Mouse (Mus musculus): ENCODE data around the gene Gm10840. TPM values are rescaled to one million over a fixed set of nuclear protein-coding genes. Genes with fewer than 3 reads are reported as not detected.

The Gm10840 gene
- polyA plus RNA-seq, 1 experiment from 2014 or later: not detected

Other genes with a start within 250 kb of the Gm10840 start
- 9.9 and 13.4 TPM in 2 replicates for gene Cyb561, start 207.5 kb upstream of the Gm10840 start, polyA plus RNA-seq (2014; fragmentation: Nextera tagmentation; extraction: Ambion mirVana)
- gene Ace, start 192.9 kb upstream of the Gm10840 start, polyA plus RNA-seq (2014; fragmentation: Nextera tagmentation; extraction: Ambion mirVana): 0.41 and 0.47 TPM in 2 replicates
- not detected in 2 replicates for gene Ace3, start 166.2 kb upstream of the Gm10840 start, polyA plus RNA-seq (2014; fragmentation: Nextera tagmentation; extraction: Ambion mirVana)
- 0.32 and 0.33 TPM in 2 replicates for gene Kcnh6, start 152.7 kb upstream of the Gm10840 start, polyA plus RNA-seq (2014; fragmentation: Nextera tagmentation; extraction: Ambion mirVana)
- 59.9 and 68.6 TPM in 2 replicates for gene Dcaf7, start 124.0 kb upstream of the Gm10840 start, polyA plus RNA-seq (2014; fragmentation: Nextera tagmentation; extraction: Ambion mirVana)
- 11.1 and 11.4 TPM in 2 replicates for gene Taco1, start 94.8 kb upstream of the Gm10840 start, polyA plus RNA-seq (2014; fragmentation: Nextera tagmentation; extraction: Ambion mirVana)
- 15.7 and 16.8 TPM in 2 replicates for gene Map3k3, start 76.2 kb upstream of the Gm10840 start, polyA plus RNA-seq (2014; fragmentation: Nextera tagmentation; extraction: Ambion mirVana)
- 431 and 442 TPM in 2 replicates for gene Limd2, start within 50 bp of the Gm10840 start, polyA plus RNA-seq (2014; fragmentation: Nextera tagmentation; extraction: Ambion mirVana)
- 33.4 and 35.8 TPM in 2 replicates for gene Strada, start 41.3 kb downstream of the Gm10840 start, polyA plus RNA-seq (2014; fragmentation: Nextera tagmentation; extraction: Ambion mirVana)
- gene Ccdc47, start 55.5 kb downstream of the Gm10840 start, polyA plus RNA-seq (2014; fragmentation: Nextera tagmentation; extraction: Ambion mirVana): 65.3 and 70.5 TPM in 2 replicates
- 95.4 and 102 TPM in 2 replicates for gene Ddx42, start 56.1 kb downstream of the Gm10840 start, polyA plus RNA-seq (2014; fragmentation: Nextera tagmentation; extraction: Ambion mirVana)
- gene Ftsj3, start 95.2 kb downstream of the Gm10840 start, polyA plus RNA-seq (2014; fragmentation: Nextera tagmentation; extraction: Ambion mirVana): 76.2 and 80.5 TPM in 2 replicates
- gene Psmc5, start 95.3 kb downstream of the Gm10840 start, polyA plus RNA-seq (2014; fragmentation: Nextera tagmentation; extraction: Ambion mirVana): 389 and 396 TPM in 2 replicates
- gene Smarcd2, start 112.1 kb downstream of the Gm10840 start, polyA plus RNA-seq (2014; fragmentation: Nextera tagmentation; extraction: Ambion mirVana): 57.0 and 60.6 TPM in 2 replicates
- 0.13 and 0.15 TPM in 2 replicates for gene Tcam1, start 115.8 kb downstream of the Gm10840 start, polyA plus RNA-seq (2014; fragmentation: Nextera tagmentation; extraction: Ambion mirVana)
- gene Gh, start 141.0 kb downstream of the Gm10840 start, polyA plus RNA-seq (2014; fragmentation: Nextera tagmentation; extraction: Ambion mirVana): not detected in 2 replicates
- gene Cd79b, start 153.9 kb downstream of the Gm10840 start, polyA plus RNA-seq (2014; fragmentation: Nextera tagmentation; extraction: Ambion mirVana): 1.3 and 1.9 TPM in 2 replicates
- 0.03 and 0.07 TPM in 2 replicates for gene Scn4a, start 192.4 kb downstream of the Gm10840 start, polyA plus RNA-seq (2014; fragmentation: Nextera tagmentation; extraction: Ambion mirVana)
- gene Prr29, start 204.6 kb downstream of the Gm10840 start, polyA plus RNA-seq (2014; fragmentation: Nextera tagmentation; extraction: Ambion mirVana): not detected in 2 replicates
- gene Icam2, start 227.2 kb downstream of the Gm10840 start, polyA plus RNA-seq (2014; fragmentation: Nextera tagmentation; extraction: Ambion mirVana): 23.7 and 28.7 TPM in 2 replicates